Mouse (Mus musculus): ENCODE data around the gene Sema3f.

GRCm38 (mm10) chr9:107674609-107675429 is 35.5 kb downstream of the Sema3f start:
- TF ChIP-seq CTCF (IDR thresholded peaks at IDR 0.05; ENCODE audit: borderline replicate concordance, control insufficient read depth, extremely low read depth, insufficient read depth, low read length, poor library complexity) = no peak
- TF ChIP-seq POLR2A (IDR thresholded peaks at IDR 0.05; ENCODE audit: control insufficient read depth, extremely low read depth, insufficient read depth, low read length, poor library complexity) = no peak
